Comparison of ENCODE assay signal across 22 mouse cellular contexts in genomic region chr16:50632585-50632984, GRCm38 (mm10). TPM values are rescaled to one million over a fixed set of nuclear protein-coding genes. Genes with fewer than 3 reads are reported as not detected.
DNase-seq lines count a peak whose midpoint lies in the region; ATAC-seq and TF ChIP-seq lines count a peak whose summit lies in the region.
"Had no signal": no experiment of that assay in that cellular context is flagged by ENCODE, and none has a peak within 500 bp of the region (broad histone marks: within the 10 kb centered on the region; RNA-seq: fewer than 3 reads in every experiment).

No protein-coding gene starts in this region.

- H3K9ac ChIP-seq in lung, postnatal 0 days (replicated peaks; ENCODE audit: low read depth): no peak overlapping the region
- H3K9ac ChIP-seq: forebrain, embryonic 15.5 days; intestine, embryonic 15.5 days; stomach, embryonic 15.5 days had no signal

- 52% methylated on average over 2 of the region's 2 CpGs for WGBS in lung, postnatal 0 days

- H3K27ac ChIP-seq in lung, postnatal 0 days (ENCODE audit: low read length): no peak overlapping the region
- H3K27ac ChIP-seq: forebrain, embryonic 15.5 days; heart, embryonic 10.5 days; intestine, embryonic 15.5 days; limb, embryonic 10.5 days; midbrain, embryonic 10.5 days; stomach, embryonic 15.5 days had no signal

- H3K4me1 ChIP-seq in lung, postnatal 0 days (ENCODE audit: insufficient read depth, low read depth, low read length): no peaks in the 10 kb centered on the region
- H3K4me1 ChIP-seq: forebrain, embryonic 15.5 days; intestine, embryonic 15.5 days; midbrain, embryonic 10.5 days; stomach, embryonic 15.5 days had no signal

- no peak overlapping the region for H3K4me3 ChIP-seq in lung, postnatal 0 days (ENCODE audit: low read depth, low read length)
- H3K4me3 ChIP-seq: forebrain, embryonic 15.5 days; heart, embryonic 10.5 days; intestine, embryonic 15.5 days; limb, embryonic 10.5 days; midbrain, embryonic 10.5 days; stomach, embryonic 15.5 days had no signal

- TF ChIP-seq EP300 in lung, postnatal 0 days (IDR thresholded peaks at IDR 0.05): no peak

- no peak for ATAC-seq in lung, postnatal 0 days
- peak; percentile 93 for ATAC-seq in megakaryocyte, adult 5-6 weeks (ENCODE audit: poor library complexity, severe bottlenecking)
- ATAC-seq: forebrain, embryonic 15.5 days; intestine, embryonic 15.5 days had no signal

- no peaks in the 10 kb centered on the region for H3K36me3 ChIP-seq in lung, postnatal 0 days (ENCODE audit: insufficient read depth, low read length)
- H3K36me3 ChIP-seq: forebrain, embryonic 15.5 days; heart, embryonic 10.5 days; intestine, embryonic 15.5 days; limb, embryonic 10.5 days; midbrain, embryonic 10.5 days; stomach, embryonic 15.5 days had no signal

- H3K9me3 ChIP-seq in lung, postnatal 0 days (ENCODE audit: low read length): no peaks in the 10 kb centered on the region
- H3K9me3 ChIP-seq: forebrain, embryonic 15.5 days; heart, embryonic 10.5 days; intestine, embryonic 15.5 days; limb, embryonic 10.5 days; midbrain, embryonic 10.5 days; stomach, embryonic 15.5 days had no signal

- peak; percentile 15 for DNase-seq in lung, postnatal 0 days (ENCODE audit: low spot score)
- no peak for DNase-seq in lung, postnatal 10 days
- peak; percentile 45 for DNase-seq in T-cell, adult 2 months (ENCODE audit: low spot score)
- DNase-seq in adrenal gland, postnatal 4 days (ENCODE audit: low spot score in 2 of 2): no peak
- DNase-seq in ovary, postnatal 10 days (ENCODE audit: low spot score): no peak
- no peak for DNase-seq in gastrocnemius, adult 8-10 months (ENCODE audit: low spot score in 2 of 2)
- DNase-seq: cerebellum, adult 11-12 months; kidney, postnatal 14 days; retina, postnatal 1 day; thymus, postnatal 4 days had no signal

- no peaks in the 10 kb centered on the region for H3K27me3 ChIP-seq in lung, postnatal 0 days (replicated peaks; ENCODE audit: insufficient read depth, low read length)
- H3K27me3 ChIP-seq: forebrain, embryonic 15.5 days; intestine, embryonic 15.5 days; stomach, embryonic 15.5 days had no signal

- H3K4me2 ChIP-seq in lung, postnatal 0 days (replicated peaks; ENCODE audit: low read depth, low read length): no peak overlapping the region
- H3K4me2 ChIP-seq: forebrain, embryonic 15.5 days; intestine, embryonic 15.5 days; stomach, embryonic 15.5 days had no signal

- TF ChIP-seq CTCF in lung, postnatal 0 days (IDR thresholded peaks at IDR 0.05): no peak

RNA-seq across cellular contexts. Expression of gene Ccdc54, which starts 41.6 kb away (rescaled TPM):
- polyA plus RNA-seq in lung, postnatal 0 days (2015; fragmentation: Nextera tagmentation; extraction: Ambion mirVana): not detected in 2 replicates
- not detected in 2 replicates for total RNA-seq in megakaryocyte, adult 5-6 weeks (2015)
- total RNA-seq in megakaryocyte, adult 5-6 weeks (2017): not detected in 2 replicates
- not detected for total RNA-seq in adrenal gland, postnatal 4 days (2021)
- not detected for total RNA-seq in gastrocnemius, adult 8-10 months (2022)
- total RNA-seq: gastrocnemius, adult 18-20 months; heart, postnatal 25 days; layer of hippocampus, postnatal 25 days had no signal
- polyA plus RNA-seq: forebrain, embryonic 15.5 days; heart, embryonic 10.5 days; intestine, embryonic 15.5 days; limb, embryonic 10.5 days; liver, embryonic 16.5 days; midbrain, embryonic 10.5 days; small intestine, adult 2 months; stomach, embryonic 15.5 days had no signal

Comparison
In these comparisons a context has a peak if more than half of its experiments do, and no peak if none do; other contexts are left out.
1. DNase-seq: peak in lung, postnatal 0 days (single experiment) and T-cell, adult 2 months (single experiment); none in lung, postnatal 10 days (single experiment), adrenal gland, postnatal 4 days (0 of 2), ovary, postnatal 10 days (single experiment) and gastrocnemius, adult 8-10 months (0 of 2).